Mouse (Mus musculus) retina, embryonic 14.5 days (tissue): ENCODE data around the gene Slc25a20.

ENCODE experiments used
- DNase-seq: peaks from one replicate; pipeline ENCODE4 v3.0.0-alpha.2; 2015; ENCODE audit warnings: low spot score

The Slc25a20 gene

GRCm38 (mm10) chr9:108687181-108687580 lies 25.3 kb downstream of the Slc25a20 start:
- no peak for DNase-seq

- DNase-seq, result no peak
Measured at GRCm38 (mm10) chr9:108687686-108688085, 25.8 kb downstream of the Slc25a20 start.

GRCm38 (mm10) chr9:108688451-108688850 lies 26.6 kb downstream of the Slc25a20 start:
- DNase-seq, result no peak

GRCm38 (mm10) chr9:108689106-108689505 lies 27.2 kb downstream of the Slc25a20 start, which contains the start of gene Prkar2a:
Gene Prkar2a, plus strand, starts transcription at chr9:108689314.
- peak; percentile 79 for DNase-seq

GRCm38 (mm10) chr9:108689993-108690392 lies 28.1 kb downstream of the Slc25a20 start:
- DNase-seq, result no peak

GRCm38 (mm10) chr9:108690914-108691313 lies 29.0 kb downstream of the Slc25a20 start:
- no peak for DNase-seq

GRCm38 (mm10) chr9:108691371-108691770 lies 29.5 kb downstream of the Slc25a20 start:
- no peak for DNase-seq

- peak; percentile 91 for DNase-seq
Measured at GRCm38 (mm10) chr9:108691846-108692225, 29.9 kb downstream of the Slc25a20 start.

GRCm38 (mm10) chr9:108692226-108693041 lies 30.5 kb downstream of the Slc25a20 start:
- peak; percentile 67 for DNase-seq

- no peak for DNase-seq
Measured at GRCm38 (mm10) chr9:108693946-108694345, 32.1 kb downstream of the Slc25a20 start.

GRCm38 (mm10) chr9:108694533-108694932 lies 32.6 kb downstream of the Slc25a20 start:
- DNase-seq, result no peak

- DNase-seq, result no peak
Measured at GRCm38 (mm10) chr9:108702476-108702875, 40.6 kb downstream of the Slc25a20 start.

GRCm38 (mm10) chr9:108703373-108704110 lies 41.7 kb downstream of the Slc25a20 start:
- DNase-seq, result no peak

GRCm38 (mm10) chr9:108704591-108704990 lies 42.7 kb downstream of the Slc25a20 start:
- DNase-seq, result no peak

- no peak for DNase-seq
Measured at GRCm38 (mm10) chr9:108707212-108707611, 45.3 kb downstream of the Slc25a20 start.

GRCm38 (mm10) chr9:108708833-108709232 lies 46.9 kb downstream of the Slc25a20 start:
- no peak for DNase-seq

GRCm38 (mm10) chr9:108710767-108711166 lies 48.9 kb downstream of the Slc25a20 start:
- no peak for DNase-seq

GRCm38 (mm10) chr9:108716199-108716598 lies 54.3 kb downstream of the Slc25a20 start:
- no peak for DNase-seq

- DNase-seq, result no peak
Measured at GRCm38 (mm10) chr9:108723751-108724150, 61.9 kb downstream of the Slc25a20 start.

- no peak for DNase-seq
Measured at GRCm38 (mm10) chr9:108726116-108726515, 64.2 kb downstream of the Slc25a20 start.

GRCm38 (mm10) chr9:108729050-108729449 lies 67.2 kb downstream of the Slc25a20 start:
- no peak for DNase-seq

- no peak for DNase-seq
Measured at GRCm38 (mm10) chr9:108732462-108732861, 70.6 kb downstream of the Slc25a20 start.
